Mouse (Mus musculus) C3H10T1/2 (cell line): ENCODE data around the gene Gopc. TPM values are rescaled to one million over a fixed set of nuclear protein-coding genes. Genes with fewer than 3 reads are reported as not detected.

ENCODE experiments used
- polyA plus RNA-seq, 2 experiments: library from polyadenylated mRNA; unstranded; fragments of >200 nt; fragmentation: generic; extraction: Trizol; gene quantifications; one replicate each; pipeline ENCODE4 v1.2.1; 2012; ENCODE audit warnings: missing spikeins in 2 of 2

Gene Gopc
- 1 to 10 TPM in 1 of 2 experiments, under 1 TPM in 1; 0.41 to 4.9 TPM for polyA plus RNA-seq

GRCm38 (mm10) chr10:52381845-52382591 is at the start of gene Gopc:
Gene Gopc, minus strand, starts transcription at chr10:52382124.

GRCm38 (mm10) chr10:52417299-52417997 is 35.5 kb upstream of the Gopc start, which contains the start of gene Nus1:
Gene Nus1, plus strand, starts transcription at chr10:52417547.

GRCm38 (mm10) chr10:52388922-52389430 is 7.1 kb upstream of the Gopc start, which contains the start of gene Nepn:
Gene Nepn, plus strand, starts transcription at chr10:52388972.

GRCm38 (mm10) chr10:52358467-52358866 is 23.5 kb downstream of the Gopc start, which contains the start of gene Gm26741:
Gene Gm26741, plus strand, starts transcription at chr10:52358767.

Other genes starting within 250 kb of the Gopc start
- gene Ros1, start 186.9 kb downstream of the Gopc start, polyA plus RNA-seq = not detected
- gene Dcbld1, start 148.5 kb downstream of the Gopc start, polyA plus RNA-seq = 1 to 10 TPM; 2.4 to 5.2 TPM
- gene Gm26741, start 23.4 kb downstream of the Gopc start, polyA plus RNA-seq = not detected
- not detected for gene Nepn, start 6.8 kb upstream of the Gopc start, polyA plus RNA-seq
- gene Nus1, start 35.4 kb upstream of the Gopc start, polyA plus RNA-seq = 1 to 10 TPM; 4.6 to 9.7 TPM